Mouse (Mus musculus) stomach, embryonic 15.5 days (tissue): Measurements from ENCODE around the gene Cops7a. TPM values are rescaled to one million over a fixed set of nuclear protein-coding genes. Genes with fewer than 3 reads are reported as not detected.

Experiments used
- ATAC-seq: fragments of 200-750 bp; cut with Nextera tagmentation; 2 replicates; pipeline ENCODE4 v1.8.0; 2017; ENCODE audit warnings: low read depth, moderate number of reproducible peaks, moderate TSS enrichment; ENCODE audit not compliant: insufficient read depth, low FRiP score
- H3K27ac ChIP-seq: fragments of 300-500 bp; sonication (generic); 2 replicates; pipeline ENCODE4 v1.5.1; 2015; ENCODE audit warnings: mild to moderate bottlenecking, inconsistent platforms
- H3K27me3 ChIP-seq: fragments of 300-500 bp; sonication (generic); replicated peaks from 2 replicates; pipeline ENCODE4 v1.6.1; 2015; ENCODE audit warnings: inconsistent platforms
- H3K36me3 ChIP-seq: fragments of 300-500 bp; sonication (generic); 2 replicates; pipeline ENCODE4 v1.6.1; 2015; ENCODE audit warnings: inconsistent platforms
- H3K4me1 ChIP-seq: fragments of 300-500 bp; sonication (generic); 2 replicates; pipeline ENCODE4 v1.6.1; 2015; ENCODE audit warnings: inconsistent platforms
- H3K4me2 ChIP-seq: fragments of 300-500 bp; sonication (generic); 2 replicates; pipeline ENCODE4 v1.6.1; 2015; ENCODE audit warnings: mild to moderate bottlenecking, inconsistent platforms
- H3K4me3 ChIP-seq: fragments of 300-500 bp; sonication (generic); replicated peaks from 2 replicates; pipeline ENCODE4 v1.5.1; 2015; ENCODE audit warnings: inconsistent platforms
- H3K9ac ChIP-seq: fragments of 300-500 bp; sonication (generic); 2 replicates; pipeline ENCODE4 v1.6.1; 2015; ENCODE audit warnings: inconsistent platforms
- H3K9me3 ChIP-seq: fragments of 300-500 bp; sonication (generic); 2 replicates; pipeline ENCODE4 v1.6.1; 2016; ENCODE audit warnings: inconsistent platforms
- WGBS: fragments of 180-500 bp; shearing (Covaris S2); methylation state at CpG from one replicate; pipeline ENCODE4 v1.1.7; 2015; 5-methylcytosine and 5-hydroxymethylcytosine counted together
- polyA plus RNA-seq: library from polyadenylated mRNA; unstranded; fragments of >200 nt; fragmentation: Nextera tagmentation; extraction: Ambion mirVana; gene quantifications from 2 replicates; pipeline ENCODE4 v1.2.1, GENCODE M21; 2015

The Cops7a gene
- 128 and 153 TPM in 2 replicates for polyA plus RNA-seq

- H3K36me3 ChIP-seq, result peaks cover 10% of the 10 kb centered on the region
- no peaks in the 10 kb centered on the region for H3K9me3 ChIP-seq
- WGBS, result under 1% methylated on average over 66 of the region's 68 CpGs
- peak within 1 kb of the TSS; percentile 95 for H3K4me2 ChIP-seq
- ATAC-seq, result peak; percentile 94
- H3K9ac ChIP-seq, result peak within 1 kb of the TSS; percentile 73
- H3K4me3 ChIP-seq, result peak within 1 kb of the TSS; percentile 74
- peak within 1 kb of the TSS; percentile 89 for H3K27ac ChIP-seq
- peaks cover 6% of the 10 kb centered on the region for H3K4me1 ChIP-seq
- H3K27me3 ChIP-seq, result no peaks in the 10 kb centered on the region
Measured at GRCm38 (mm10) chr6:124965088-124965719, at the start of gene Cops7a. Gene Cops7a (minus strand): TSS chr6:124965538.

DNA sequence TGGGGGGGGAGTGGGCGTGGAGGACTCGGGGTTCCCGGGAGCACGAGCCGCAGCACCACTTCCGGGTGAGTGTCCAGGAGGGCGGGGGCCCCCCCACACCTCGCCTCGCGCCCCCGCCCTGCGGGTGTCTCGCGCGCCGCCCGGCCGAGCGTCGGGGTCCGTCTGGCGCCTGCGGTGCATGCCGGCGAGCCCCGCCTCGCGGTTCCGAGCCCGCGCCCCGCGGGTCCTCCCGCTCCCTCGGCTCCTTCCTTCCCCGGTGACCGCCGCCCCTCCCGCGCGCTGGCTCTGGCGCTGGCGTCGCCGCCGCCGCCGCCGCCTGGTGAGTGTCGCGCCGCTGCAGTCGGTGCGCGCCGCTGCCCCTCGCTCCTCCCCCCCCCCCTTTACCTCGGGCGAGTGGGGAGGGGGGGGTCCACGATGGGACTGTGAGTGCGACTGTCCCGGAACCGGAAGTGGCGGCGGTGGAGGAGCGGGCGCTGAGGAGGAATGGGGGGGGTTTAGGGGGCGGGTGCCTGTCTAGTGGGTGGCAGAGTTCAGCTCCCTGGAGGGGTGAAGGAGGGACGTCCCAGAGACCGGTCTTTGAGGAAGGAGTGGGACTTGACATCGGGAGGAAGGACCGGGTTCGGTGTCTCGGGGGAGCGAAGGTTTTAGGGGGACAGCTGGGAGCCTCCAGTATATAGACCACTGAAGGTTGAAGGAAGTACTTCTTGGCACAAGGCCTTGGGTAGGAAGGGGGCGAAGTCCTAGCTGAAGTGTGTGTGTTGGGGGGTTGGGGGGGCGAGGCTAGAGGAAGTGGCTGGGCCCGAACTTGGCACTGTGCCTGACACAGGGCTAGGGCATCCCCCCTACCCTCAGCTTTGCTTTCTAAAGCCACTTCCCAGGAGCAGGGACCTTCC lies 44.1 kb upstream of the Cops7a start:
- Histone ChIP-seq H3K4me3 (peak overlapping the region; percentile 87), H3K27ac (peak overlapping the region; percentile 99), H3K36me3 (peaks cover 12% of the 10 kb centered on the region; the same call in 1 of the 2 replicates), H3K9me3 (no peaks in the 10 kb centered on the region), H3K27me3 (no peaks in the 10 kb centered on the region), H3K4me2 (peak overlapping the region; percentile 88), H3K4me1 (peaks cover 14% of the 10 kb centered on the region; the same call in 1 of the 2 replicates), H3K9ac (peak overlapping the region; percentile 89)
- peak; percentile 84 for ATAC-seq
- WGBS, result under 1% methylated on average over 68 of the region's 78 CpGs

DNA sequence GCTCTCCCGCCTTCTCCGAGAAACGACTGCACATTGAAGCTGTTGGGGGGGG lies 43.6 kb upstream of the Cops7a start, which contains the start of gene Zfp384:
TSS of gene Zfp384 (plus strand) at position 17 of the 52 bp plus-strand sequence.
- H3K27me3 ChIP-seq, result no peaks in the 10 kb centered on the region
- WGBS, result 0% methylated on average over 3 of the region's 3 CpGs
- peak within 1 kb of the TSS; percentile 88 for H3K4me2 ChIP-seq
- peaks cover 14% of the 10 kb centered on the region; the same call in 1 of the 2 replicates for H3K4me1 ChIP-seq
- peak within 1 kb of the TSS; percentile 99 for H3K27ac ChIP-seq
- peak within 1 kb of the TSS; percentile 89 for H3K9ac ChIP-seq
- peaks cover 12% of the 10 kb centered on the region; the same call in 1 of the 2 replicates for H3K36me3 ChIP-seq
- H3K4me3 ChIP-seq, result peak within 1 kb of the TSS; percentile 87
- ATAC-seq, result no peak
- no peaks in the 10 kb centered on the region for H3K9me3 ChIP-seq

DNA sequence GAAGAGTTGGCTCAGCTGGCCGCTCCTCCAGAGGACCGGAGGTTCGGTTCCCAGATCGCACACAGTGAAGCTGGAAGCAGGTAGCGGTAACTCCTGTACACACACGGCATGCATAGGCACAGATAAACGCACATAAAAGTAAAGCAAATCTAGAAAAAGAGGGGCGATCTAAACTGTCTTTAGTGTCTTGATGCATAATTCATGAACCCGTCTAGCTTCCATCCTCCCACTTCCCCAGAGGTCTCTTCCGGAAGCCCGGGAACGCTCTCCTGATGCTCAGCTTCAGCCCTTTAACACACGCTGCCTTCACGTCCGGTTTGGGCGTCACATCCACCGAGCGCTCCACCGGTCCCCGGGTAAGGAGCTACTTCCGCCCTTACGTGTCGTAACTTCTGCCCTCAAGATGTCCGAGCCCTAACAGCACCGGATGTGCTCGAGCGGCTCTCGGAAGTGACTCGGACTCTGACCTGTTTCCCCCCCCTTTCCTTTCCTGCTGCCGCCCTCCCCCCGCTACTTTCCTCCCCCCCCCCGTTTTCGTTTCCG lies 43.3 kb upstream of the Cops7a start:
- Histone ChIP-seq H3K36me3 (peaks cover 10% of the 10 kb centered on the region; the same call in 1 of the 2 replicates), H3K27ac (peak overlapping the region; percentile 99)
- under 1% methylated on average over 32 of the region's 34 CpGs for WGBS

GRCm38 (mm10) chr6:125008060-125008459 lies 42.7 kb upstream of the Cops7a start:
- peak overlapping the region; percentile 87 for H3K4me3 ChIP-seq
- H3K27me3 ChIP-seq, result 0 out of 2 replicates have a peak, but pooled peaks cover 5% of the 10 kb centered on the region
- H3K4me1 ChIP-seq, result peaks cover 14% of the 10 kb centered on the region; the same call in 1 of the 2 replicates
- H3K4me2 ChIP-seq, result peak overlapping the region; percentile 65
- H3K9me3 ChIP-seq, result no peaks in the 10 kb centered on the region
- peaks cover 6% of the 10 kb centered on the region; the same call in 1 of the 2 replicates for H3K36me3 ChIP-seq
- no peak for ATAC-seq
- WGBS, result 39% methylated on average over 13 of the region's 13 CpGs
- H3K9ac ChIP-seq, result peak overlapping the region; percentile 18; the same call in 1 of the 2 replicates
- peak overlapping the region; percentile 99; the same call in 1 of the 2 replicates for H3K27ac ChIP-seq

More for the DNA sequence above, 43.3 kb upstream of the Cops7a start:
- Histone ChIP-seq H3K4me2 (peak overlapping the region; percentile 88), H3K9ac (peak overlapping the region; percentile 89; the same call in 1 of the 2 replicates), H3K27me3 (no peaks in the 10 kb centered on the region), H3K4me1 (peaks cover 14% of the 10 kb centered on the region; the same call in 1 of the 2 replicates), H3K4me3 (peak overlapping the region; percentile 87), H3K9me3 (no peaks in the 10 kb centered on the region)
- ATAC-seq, result peak; percentile 98

- Histone ChIP-seq H3K9ac (no peak overlapping the region), H3K27ac (no peak overlapping the region), H3K9me3 (no peaks in the 10 kb centered on the region), H3K4me2 (no peak overlapping the region), H3K27me3 (peaks cover 18% of the 10 kb centered on the region), H3K4me3 (no peak overlapping the region), H3K4me1 (0 out of 2 replicates have a peak, but pooled peaks cover 3% of the 10 kb centered on the region), H3K36me3 (no peaks in the 10 kb centered on the region)
- WGBS, result 42% methylated on average over 3 of the region's 3 CpGs
- no peak for ATAC-seq
Measured at GRCm38 (mm10) chr6:125005086-125005485, 39.7 kb upstream of the Cops7a start.

DNA sequence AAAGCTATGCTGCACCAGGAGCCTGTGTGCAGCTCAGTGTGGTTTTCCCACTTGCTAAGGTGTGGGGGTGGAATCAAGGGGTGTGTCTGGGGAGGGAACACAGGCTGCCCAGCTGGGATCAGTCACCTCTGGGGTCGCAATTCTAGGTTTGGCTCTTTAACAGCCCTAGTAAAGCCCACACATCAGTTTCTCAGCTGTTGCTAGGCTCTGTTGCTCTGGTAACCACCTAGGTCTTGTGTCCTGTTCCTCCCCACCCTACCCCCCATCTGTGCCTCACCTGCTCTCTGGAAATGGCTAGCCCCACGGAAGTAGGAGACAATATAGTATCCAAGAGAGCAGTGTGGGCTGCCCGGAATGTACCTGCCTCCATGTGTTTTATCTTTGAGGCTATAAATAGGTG lies 38.4 kb upstream of the Cops7a start:
- no peak for ATAC-seq
- Histone ChIP-seq H3K4me2 (no peak overlapping the region), H3K36me3 (no peaks in the 10 kb centered on the region), H3K9ac (no peak overlapping the region), H3K27ac (no peak overlapping the region), H3K27me3 (peaks cover 30% of the 10 kb centered on the region), H3K4me1 (no peaks in the 10 kb centered on the region), H3K9me3 (no peaks in the 10 kb centered on the region), H3K4me3 (no peak overlapping the region)
- 36% methylated on average over 3 of the region's 3 CpGs for WGBS

DNA sequence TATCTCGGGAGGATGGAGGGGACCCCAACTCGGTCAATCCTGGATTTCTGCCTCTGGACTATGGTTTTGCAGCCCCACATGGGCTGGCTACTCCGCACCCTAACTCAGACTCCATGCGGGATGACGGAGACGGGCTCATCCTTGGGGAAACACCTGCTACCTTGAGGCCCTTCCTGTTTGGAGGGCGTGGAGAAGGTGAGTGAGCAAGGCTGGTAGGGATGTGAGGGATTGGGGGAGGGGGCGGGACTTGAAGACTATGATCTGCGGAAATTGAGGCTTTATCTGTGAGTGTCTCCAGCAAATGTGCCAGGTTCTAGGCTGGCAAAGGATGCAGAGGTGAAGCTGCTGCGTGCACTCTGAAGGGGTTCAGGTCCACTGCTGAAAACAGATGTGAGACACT lies 34.2 kb upstream of the Cops7a start:
- WGBS, result 31% methylated on average over 10 of the region's 10 CpGs
- Histone ChIP-seq H3K27ac (no peak overlapping the region), H3K27me3 (peaks cover 65% of the 10 kb centered on the region)

GRCm38 (mm10) chr6:124999091-124999490 lies 33.8 kb upstream of the Cops7a start:
- Histone ChIP-seq H3K4me1 (peaks cover 17% of the 10 kb centered on the region), H3K27me3 (peaks cover 69% of the 10 kb centered on the region), H3K4me3 (no peak overlapping the region), H3K9me3 (no peaks in the 10 kb centered on the region), H3K36me3 (no peaks in the 10 kb centered on the region), H3K27ac (no peak overlapping the region), H3K4me2 (no peak overlapping the region), H3K9ac (no peak overlapping the region)
- 33% methylated on average over 14 of the region's 14 CpGs for WGBS
- ATAC-seq, result no peak; the same call in 1 of the 2 replicates

More for the DNA sequence above, 34.2 kb upstream of the Cops7a start:
- Histone ChIP-seq H3K4me2 (no peak overlapping the region), H3K4me3 (no peak overlapping the region), H3K4me1 (peaks cover 17% of the 10 kb centered on the region), H3K9me3 (no peaks in the 10 kb centered on the region), H3K36me3 (no peaks in the 10 kb centered on the region), H3K9ac (no peak overlapping the region)
- no peak for ATAC-seq

GRCm38 (mm10) chr6:124998066-124998465 lies 32.7 kb upstream of the Cops7a start:
- H3K4me2 ChIP-seq, result peak overlapping the region; percentile 100
- no peak overlapping the region for H3K27ac ChIP-seq
- no peaks in the 10 kb centered on the region for H3K9me3 ChIP-seq
- ATAC-seq, result no peak
- H3K4me3 ChIP-seq, result no peak overlapping the region; the same call in 1 of the 2 replicates
- H3K27me3 ChIP-seq, result peaks cover 71% of the 10 kb centered on the region
- no peak overlapping the region for H3K9ac ChIP-seq
- no peaks in the 10 kb centered on the region for H3K36me3 ChIP-seq
- WGBS, result 8% methylated on average over 8 of the region's 8 CpGs
- H3K4me1 ChIP-seq, result peaks cover 21% of the 10 kb centered on the region

GRCm38 (mm10) chr6:124996551-124997501 lies 31.5 kb upstream of the Cops7a start, which contains the start of gene Pianp:
Gene Pianp (plus strand): TSS chr6:124996694.
- H3K4me1 ChIP-seq, result peaks cover 21% of the 10 kb centered on the region
- H3K4me2 ChIP-seq, result peak within 1 kb of the TSS; percentile 100
- H3K9me3 ChIP-seq, result no peaks in the 10 kb centered on the region
- H3K27ac ChIP-seq, result no peak within 1 kb of the TSS
- WGBS, result under 1% methylated on average over 54 of the region's 78 CpGs
- H3K36me3 ChIP-seq, result no peaks in the 10 kb centered on the region
- ATAC-seq, result peak; percentile 59; the same call in 1 of the 2 replicates
- H3K27me3 ChIP-seq, result peaks cover 74% of the 10 kb centered on the region
- H3K4me3 ChIP-seq, result peak within 1 kb of the TSS; percentile 55
- H3K9ac ChIP-seq, result peak within 1 kb of the TSS; percentile 44
